Mouse (Mus musculus): Measurements from ENCODE around the gene Mfsd12. TPM values are rescaled to one million over a fixed set of nuclear protein-coding genes. Genes with fewer than 3 reads are reported as not detected.

Gene Mfsd12
- total and polyA plus RNA-seq, 2 experiments from 2014 or later = 10.1 to 23.4 TPM

- TF ChIP-seq CTCF (IDR thresholded peaks at IDR 0.05; ENCODE audit: low read depth) = no peak
- Histone ChIP-seq H3K9me3 (ENCODE audit: low read length) (no peaks in the 10 kb centered on the region), H3K27me3 (ENCODE audit: insufficient read depth, low read length) (no peaks in the 10 kb centered on the region), H3K27ac (ENCODE audit: low read depth, low read length) (peak overlapping the region; percentile 96; the same call in 1 of the 2 replicates), H3K4me2 (ENCODE audit: low read depth) (no peak overlapping the region), H3K4me1 (ENCODE audit: insufficient read depth) (0 out of 2 replicates have a peak, but pooled peaks cover 5% of the 10 kb centered on the region), H3K36me3 (ENCODE audit: insufficient read depth) (peaks cover 66% of the 10 kb centered on the region), H3K4me3 (ENCODE audit: low read depth, low read length) (no peak overlapping the region), H3K9ac (no peak overlapping the region)
- DNase-seq (no peak), ATAC-seq (no peak)
- WGBS = 93% methylated on average over 13 of the region's 13 CpGs
Measured at GRCm38 (mm10) chr10:81318589-81319329, 38.5 kb upstream of the Mfsd12 start.

DNA sequence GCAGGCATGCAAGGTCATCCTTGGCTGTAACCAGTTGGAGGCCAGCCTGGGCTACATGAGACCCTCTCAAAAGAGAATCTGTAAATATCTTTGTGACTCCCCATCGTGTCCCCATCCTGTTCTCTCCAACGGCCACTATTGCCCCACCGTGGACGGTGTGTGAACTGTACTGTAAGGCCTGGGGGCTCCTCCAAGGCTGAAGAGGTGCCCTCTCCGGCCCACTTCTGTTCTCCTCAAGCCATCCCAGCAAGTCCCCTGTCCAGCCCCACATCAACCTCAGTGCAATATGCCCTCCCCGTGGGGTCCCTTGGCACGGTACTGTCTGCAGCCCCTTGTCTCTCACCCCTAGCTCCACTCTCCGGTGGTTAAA lies 38.0 kb upstream of the Mfsd12 start:
- no peak for DNase-seq
- ATAC-seq = no peak
- peak overlapping the region; percentile 88 for H3K4me2 ChIP-seq (ENCODE audit: low read depth)
- peak; percentile 45 for TF ChIP-seq CTCF (IDR thresholded peaks at IDR 0.05; ENCODE audit: low read depth)
- 0 out of 2 replicates have a peak, but pooled peaks cover 5% of the 10 kb centered on the region for H3K4me1 ChIP-seq (ENCODE audit: insufficient read depth)
- no peaks in the 10 kb centered on the region for H3K27me3 ChIP-seq (ENCODE audit: insufficient read depth, low read length)
- no peak overlapping the region for H3K9ac ChIP-seq
- H3K36me3 ChIP-seq (ENCODE audit: insufficient read depth) = peaks cover 66% of the 10 kb centered on the region
- H3K4me3 ChIP-seq (ENCODE audit: low read depth, low read length) = peak overlapping the region; percentile 82; the same call in 1 of the 2 replicates
- no peaks in the 10 kb centered on the region for H3K9me3 ChIP-seq (ENCODE audit: low read length)
- 37% methylated on average over 8 of the region's 8 CpGs for WGBS
- H3K27ac ChIP-seq (ENCODE audit: low read depth, low read length) = peak overlapping the region; percentile 96

GRCm38 (mm10) chr10:81319741-81320549 lies 37.3 kb upstream of the Mfsd12 start:
- Histone ChIP-seq H3K4me2 (ENCODE audit: low read depth) (peak overlapping the region; percentile 88), H3K27ac (ENCODE audit: low read depth, low read length) (peak overlapping the region; percentile 96), H3K36me3 (ENCODE audit: insufficient read depth) (peaks cover 66% of the 10 kb centered on the region), H3K4me1 (ENCODE audit: insufficient read depth) (0 out of 2 replicates have a peak, but pooled peaks cover 5% of the 10 kb centered on the region), H3K4me3 (ENCODE audit: low read depth, low read length) (peak overlapping the region; percentile 82), H3K9ac (peak overlapping the region; percentile 79), H3K9me3 (ENCODE audit: low read length) (no peaks in the 10 kb centered on the region), H3K27me3 (ENCODE audit: insufficient read depth, low read length) (no peaks in the 10 kb centered on the region)
- ATAC-seq = peak; percentile 24
- 3% methylated on average over 38 of the region's 38 CpGs for WGBS
- DNase-seq = no peak
- no peak for TF ChIP-seq CTCF (IDR thresholded peaks at IDR 0.05; ENCODE audit: low read depth)

GRCm38 (mm10) chr10:81320550-81321347 lies 36.5 kb upstream of the Mfsd12 start, which contains the start of gene Cactin:
Gene Cactin (plus strand): TSS chr10:81321103.
- H3K4me1 ChIP-seq (ENCODE audit: insufficient read depth) = 0 out of 2 replicates have a peak, but pooled peaks cover 5% of the 10 kb centered on the region
- peak within 1 kb of the TSS; percentile 96 for H3K27ac ChIP-seq (ENCODE audit: low read depth, low read length)
- peak; percentile 100 for DNase-seq
- H3K9me3 ChIP-seq (ENCODE audit: low read length) = no peaks in the 10 kb centered on the region
- peak within 1 kb of the TSS; percentile 88 for H3K4me2 ChIP-seq (ENCODE audit: low read depth)
- H3K36me3 ChIP-seq (ENCODE audit: insufficient read depth) = peaks cover 66% of the 10 kb centered on the region
- H3K27me3 ChIP-seq (ENCODE audit: insufficient read depth, low read length) = no peaks in the 10 kb centered on the region
- H3K4me3 ChIP-seq (ENCODE audit: low read depth, low read length) = peak within 1 kb of the TSS; percentile 82
- peak within 1 kb of the TSS; percentile 79 for H3K9ac ChIP-seq
- peak; percentile 94 for ATAC-seq
- under 1% methylated on average over 64 of the region's 68 CpGs for WGBS
- TF ChIP-seq CTCF (IDR thresholded peaks at IDR 0.05; ENCODE audit: low read depth) = peak; percentile 63

- H3K27ac ChIP-seq (ENCODE audit: low read depth, low read length) = peak overlapping the region; percentile 96
- H3K9ac ChIP-seq = peak overlapping the region; percentile 79
- 0 out of 2 replicates have a peak, but pooled peaks cover 5% of the 10 kb centered on the region for H3K4me1 ChIP-seq (ENCODE audit: insufficient read depth)
- DNase-seq = no peak
- 5% methylated on average over 20 of the region's 20 CpGs for WGBS
- H3K4me2 ChIP-seq (ENCODE audit: low read depth) = peak overlapping the region; percentile 88
- TF ChIP-seq CTCF (IDR thresholded peaks at IDR 0.05; ENCODE audit: low read depth) = no peak
- no peaks in the 10 kb centered on the region for H3K9me3 ChIP-seq (ENCODE audit: low read length)
- H3K27me3 ChIP-seq (ENCODE audit: insufficient read depth, low read length) = no peaks in the 10 kb centered on the region
- H3K36me3 ChIP-seq (ENCODE audit: insufficient read depth) = peaks cover 66% of the 10 kb centered on the region
- ATAC-seq = no peak
- peak overlapping the region; percentile 82 for H3K4me3 ChIP-seq (ENCODE audit: low read depth, low read length)
Measured at GRCm38 (mm10) chr10:81321436-81321835, 35.9 kb upstream of the Mfsd12 start.

GRCm38 (mm10) chr10:81322444-81322843 lies 34.8 kb upstream of the Mfsd12 start:
- ATAC-seq (no peak), DNase-seq (no peak)
- H3K4me2 ChIP-seq (ENCODE audit: low read depth) = no peak overlapping the region
- H3K4me3 ChIP-seq (ENCODE audit: low read depth, low read length) = no peak overlapping the region
- H3K9me3 ChIP-seq (ENCODE audit: low read length) = no peaks in the 10 kb centered on the region
- TF ChIP-seq CTCF (IDR thresholded peaks at IDR 0.05; ENCODE audit: low read depth) = no peak
- H3K27me3 ChIP-seq (ENCODE audit: insufficient read depth, low read length) = no peaks in the 10 kb centered on the region
- H3K9ac ChIP-seq = no peak overlapping the region
- WGBS = 92% methylated on average over 27 of the region's 27 CpGs
- no peak overlapping the region for H3K27ac ChIP-seq (ENCODE audit: low read depth, low read length)
- H3K36me3 ChIP-seq (ENCODE audit: insufficient read depth) = peaks cover 66% of the 10 kb centered on the region
- 0 out of 2 replicates have a peak, but pooled peaks cover 5% of the 10 kb centered on the region for H3K4me1 ChIP-seq (ENCODE audit: insufficient read depth)

Data from forebrain, postnatal 0 days (tissue).